Mouse (Mus musculus): ENCODE results near the gene Wdfy2.
A peak's percentile ranks its signal among the peaks of the same experiment; 100 is the strongest.

Wdfy2 gene

DNA sequence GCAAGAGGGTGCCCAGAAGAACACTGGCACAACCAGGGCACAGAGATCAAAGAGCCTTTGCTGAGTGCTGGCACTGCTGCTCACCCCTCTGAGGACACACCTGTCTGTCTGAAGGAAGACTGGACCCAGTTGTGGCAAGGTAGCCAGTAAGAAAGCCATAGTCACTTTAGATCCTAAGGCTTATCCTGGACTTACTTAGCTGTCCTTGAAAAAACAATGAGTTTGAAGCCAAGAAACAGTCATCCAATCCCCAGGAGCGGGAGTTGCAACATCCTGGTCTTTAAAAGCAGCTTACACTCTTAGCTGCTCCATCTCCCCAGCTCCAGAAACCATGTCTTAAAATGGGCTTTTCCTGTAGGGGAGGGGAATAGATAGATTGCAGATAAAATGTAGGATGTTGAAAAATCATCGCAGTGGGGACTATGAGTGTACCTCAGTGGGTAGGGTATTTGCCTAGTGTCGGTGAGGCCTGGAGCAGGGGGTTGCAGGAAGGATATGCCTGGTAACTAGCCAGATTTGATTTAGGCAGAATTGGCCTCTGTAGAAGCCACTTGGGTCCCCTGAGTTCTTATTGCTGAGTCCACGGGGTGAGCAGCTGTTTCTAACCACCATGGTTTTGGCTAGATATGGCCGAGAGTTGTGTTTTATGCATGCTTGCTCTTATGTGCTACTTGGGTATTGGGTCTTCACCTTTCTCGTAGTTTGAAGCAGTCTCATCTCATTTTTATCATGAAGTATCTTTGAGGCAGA lies 99.3 kb downstream of the Wdfy2 start:
- DNase-seq, result no peak

DNA sequence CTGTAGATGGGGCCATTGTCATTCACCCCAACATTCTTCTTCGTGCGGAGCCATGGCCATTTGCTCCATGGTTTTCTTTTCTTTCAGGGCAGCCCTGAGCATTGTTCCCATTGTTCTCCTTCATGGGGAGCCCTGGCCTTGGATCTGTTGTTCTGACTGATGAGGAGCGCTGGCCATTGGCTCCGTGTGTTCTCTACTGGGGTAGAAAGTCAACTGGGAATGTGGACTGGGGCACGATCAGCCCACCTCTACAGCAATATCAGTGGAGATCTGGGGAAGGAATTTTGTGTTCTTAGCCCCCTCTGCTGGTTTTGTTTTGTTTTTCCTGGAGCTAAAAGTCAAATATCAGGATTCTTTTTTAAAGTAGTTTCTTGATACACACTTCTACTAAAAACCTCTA lies 100.2 kb downstream of the Wdfy2 start:
- DNase-seq, result peak in 1 of 2 experiments; percentile 16

- peak in 1 of 2 experiments; percentile 19 for DNase-seq
Measured at GRCm38 (mm10) chr14:62939435-62939834, 102.0 kb downstream of the Wdfy2 start.

DNA sequence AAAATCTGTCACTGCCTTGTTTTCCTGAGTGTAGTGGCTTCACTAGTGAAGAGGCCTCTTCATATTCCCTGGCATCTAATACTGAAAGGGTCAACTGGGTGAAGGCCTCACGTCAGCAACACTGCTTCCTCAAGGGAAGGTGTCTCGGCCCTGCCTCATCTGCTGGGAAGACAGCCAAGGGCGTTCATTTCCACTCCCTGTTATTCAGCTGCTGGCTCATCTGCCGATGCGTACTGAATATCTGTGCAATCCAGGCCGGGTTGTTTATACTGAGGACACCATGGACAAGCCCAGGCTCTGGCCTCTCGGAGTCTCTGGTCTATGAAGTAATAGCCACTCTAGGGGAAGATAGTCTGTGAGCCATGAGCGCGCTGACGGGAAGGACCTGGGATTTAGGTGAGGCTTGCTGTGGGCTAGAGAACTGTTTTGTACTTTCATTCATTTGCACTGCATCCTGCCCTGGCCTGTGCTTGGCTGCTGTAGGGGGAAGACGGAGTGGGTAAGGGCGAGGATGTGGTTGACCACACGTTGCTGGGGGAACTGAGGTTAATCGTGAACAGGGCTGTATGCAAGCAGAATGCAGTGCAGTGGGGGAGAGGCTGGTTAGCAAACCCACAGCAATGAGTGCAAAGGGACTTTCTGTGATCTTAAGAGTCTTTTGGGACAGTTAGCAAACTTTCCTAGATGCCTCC lies 103.1 kb downstream of the Wdfy2 start:
- DNase-seq, result peak; percentile 79 to 83

DNA sequence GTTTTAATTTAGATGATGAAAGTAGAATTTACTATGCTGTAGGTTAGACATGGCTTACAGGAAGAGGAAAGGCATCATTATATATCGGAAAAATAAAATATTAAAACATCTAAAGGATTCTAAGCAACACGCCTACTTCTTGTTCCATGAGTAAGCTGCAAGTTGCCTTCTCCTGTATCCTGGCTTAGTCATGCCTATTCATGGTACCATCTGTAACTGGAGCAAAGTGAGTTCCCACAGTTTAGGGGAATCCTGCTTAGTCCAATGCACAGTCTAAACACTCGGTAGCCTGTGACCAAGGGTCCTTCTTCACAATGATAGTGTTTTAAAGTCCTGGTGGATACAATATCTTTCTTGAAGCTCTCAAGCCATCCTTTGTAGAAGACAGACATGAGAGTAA lies 109.3 kb downstream of the Wdfy2 start:
- no peak for DNase-seq

GRCm38 (mm10) chr14:62956091-62956490 lies 118.6 kb downstream of the Wdfy2 start:
- DNase-seq, result no peak

DNA sequence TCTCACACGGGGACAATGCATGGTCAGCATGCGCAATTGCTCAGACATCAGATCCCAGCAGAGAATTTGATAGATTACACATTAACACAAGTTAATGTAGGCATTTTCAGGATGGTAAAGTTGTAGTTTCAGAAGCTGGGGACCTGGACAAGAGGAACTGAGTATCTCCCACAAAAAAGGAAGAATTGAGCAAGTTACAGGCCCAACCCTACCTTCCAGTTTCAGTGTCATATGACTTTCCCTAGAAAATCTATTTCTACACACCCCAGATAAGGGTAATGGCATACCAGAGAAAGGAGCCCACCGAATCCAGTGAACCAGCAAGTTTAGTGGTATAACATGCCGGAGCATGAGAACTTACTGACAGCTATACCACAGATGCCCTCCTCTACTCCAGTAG lies 126.2 kb downstream of the Wdfy2 start:
- no peak for DNase-seq

- DNase-seq, result no peak
Measured at GRCm38 (mm10) chr14:62965342-62965741, 127.9 kb downstream of the Wdfy2 start.

DNA sequence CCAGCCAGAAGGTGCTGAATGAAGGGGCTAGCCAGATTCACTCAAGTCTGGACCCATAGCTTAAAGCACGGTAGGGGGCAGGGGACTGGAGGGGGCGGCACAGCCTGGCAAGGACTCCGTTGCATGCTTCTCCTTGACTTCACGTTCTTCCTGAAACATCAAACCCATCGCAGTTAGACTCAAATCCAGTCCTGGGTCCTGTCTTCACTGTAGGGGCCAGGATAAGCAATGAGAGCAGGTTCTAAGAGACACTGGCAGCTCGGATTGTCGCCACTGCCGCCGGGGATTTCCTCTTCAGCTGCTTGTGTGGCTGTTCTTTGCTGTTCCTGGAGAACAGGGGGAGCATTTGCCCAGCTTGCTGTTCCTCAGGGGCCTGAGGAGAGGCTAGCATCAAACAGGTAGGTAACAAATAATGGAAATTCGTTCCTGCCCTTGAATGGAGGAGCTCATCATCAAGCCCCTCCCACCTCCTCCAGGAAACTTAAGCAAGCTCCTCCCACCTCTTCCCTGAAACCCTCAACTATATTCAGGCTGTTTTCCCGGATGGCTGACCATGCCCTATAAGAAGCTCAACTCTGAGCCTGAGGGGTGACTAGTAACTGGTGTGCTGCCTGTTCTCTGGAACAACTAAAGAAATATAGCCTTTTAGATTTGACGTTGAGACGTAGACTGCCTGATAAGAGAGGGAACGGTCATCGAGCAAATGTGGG lies 128.5 kb downstream of the Wdfy2 start:
- peak in 1 of 2 experiments; percentile 23 for DNase-seq

DNA sequence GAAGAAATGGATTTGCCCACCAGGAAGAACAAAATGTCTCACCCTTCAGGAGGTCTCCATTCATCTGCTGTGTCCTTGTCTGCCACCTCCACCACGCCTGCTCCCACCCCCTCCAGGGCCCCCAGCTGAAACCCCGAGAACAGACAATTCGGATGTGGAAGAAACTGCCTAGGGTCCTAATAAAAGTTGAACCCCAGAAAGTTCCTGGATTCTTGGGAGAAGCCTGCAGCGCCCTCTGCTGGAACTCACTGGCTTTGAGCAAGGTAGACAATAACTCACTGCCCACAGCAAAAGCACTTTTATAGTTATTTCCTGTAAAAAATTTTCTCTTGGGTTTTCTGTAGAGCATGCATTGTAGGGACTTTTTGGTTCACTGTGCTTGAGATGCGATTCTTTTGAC lies 137.6 kb downstream of the Wdfy2 start:
- peak; percentile 56 to 86 for DNase-seq

DNA sequence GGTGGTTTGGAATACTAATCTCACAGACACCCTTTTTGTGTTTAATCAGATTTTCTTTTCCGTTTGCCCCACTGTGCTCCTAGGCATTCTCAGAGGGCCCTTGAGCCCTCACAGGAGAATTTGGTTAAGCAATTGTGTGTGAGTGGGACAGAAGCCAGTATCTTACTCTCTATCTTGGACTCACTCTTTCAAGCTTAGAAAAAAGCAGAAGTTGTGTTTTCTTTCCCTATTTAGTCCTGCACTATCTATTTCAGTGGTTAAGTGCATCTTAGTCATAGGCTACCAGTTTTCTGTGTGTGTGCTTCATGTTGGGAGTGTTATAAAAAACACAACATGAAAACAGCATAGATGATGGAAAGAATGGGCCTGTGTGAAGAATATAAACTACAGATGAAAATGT lies 142.3 kb downstream of the Wdfy2 start:
- DNase-seq, result no peak

DNA sequence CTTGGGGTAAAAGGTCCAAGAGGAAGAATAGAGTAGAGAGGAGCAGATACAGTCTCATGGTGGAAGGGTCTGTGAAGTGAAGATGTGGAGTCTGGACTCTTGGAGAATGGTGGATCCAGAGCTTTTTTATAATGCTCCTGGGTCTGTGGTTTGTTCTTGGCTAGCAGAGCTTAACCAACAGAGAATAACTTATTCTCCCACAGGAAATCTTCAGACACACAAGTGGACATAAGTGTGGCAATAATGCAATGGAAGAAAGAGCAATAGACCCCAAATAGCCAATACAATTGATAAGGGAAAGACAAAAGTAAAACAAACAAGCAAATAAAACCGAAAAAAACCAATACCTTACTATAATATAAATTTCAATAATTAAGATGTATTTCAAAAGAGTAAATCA lies 146.9 kb downstream of the Wdfy2 start, which contains the start of gene Defb48:
Gene Defb48, minus strand, starts transcription at position 101 of the 400 bp plus-strand sequence.
- no peak for DNase-seq

DNA sequence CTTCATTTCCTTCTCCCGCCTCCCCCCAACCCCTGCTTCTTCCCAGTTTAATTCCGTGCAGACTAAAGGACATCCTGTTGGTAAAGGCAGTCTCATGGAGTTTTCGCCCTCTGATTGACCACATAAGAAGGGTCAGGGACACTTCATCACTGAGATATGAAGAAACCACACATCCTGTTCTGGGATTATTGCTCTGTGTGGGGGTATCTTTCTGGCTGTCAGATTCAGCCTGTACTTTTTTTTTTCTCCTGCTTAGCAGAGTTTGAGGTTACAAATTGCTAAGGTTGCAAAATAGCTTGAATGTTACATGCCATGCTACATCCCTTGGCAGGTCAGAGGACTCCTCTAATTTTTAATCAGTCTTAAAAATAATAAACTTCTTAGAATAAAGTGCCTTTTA lies 153.8 kb downstream of the Wdfy2 start:
- DNase-seq, result no peak

- no peak for DNase-seq
Measured at GRCm38 (mm10) chr14:62991849-62992510, 154.5 kb downstream of the Wdfy2 start.

DNA sequence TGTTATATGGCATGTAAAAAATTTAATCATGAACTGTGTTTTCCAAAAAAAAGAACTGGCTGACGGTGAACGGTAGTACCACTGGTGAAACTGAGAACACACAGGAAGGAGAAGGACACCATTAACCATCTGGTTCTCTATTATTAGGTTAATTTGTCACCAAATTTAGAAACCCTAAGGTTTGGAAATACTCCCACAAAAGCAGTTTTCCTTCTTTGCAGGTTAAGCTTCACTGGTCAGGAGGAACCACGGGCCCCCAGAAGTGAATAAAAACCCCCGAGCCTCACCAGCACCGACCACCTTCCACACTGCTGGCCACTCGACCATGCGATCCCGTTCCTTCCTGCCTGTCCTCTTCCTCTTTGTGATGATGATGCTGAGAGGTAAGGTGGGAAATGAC lies 160.3 kb downstream of the Wdfy2 start, which contains the start of gene Defb47:
Gene Defb47, plus strand, starts transcription at position 301 of the 400 bp plus-strand sequence.
- DNase-seq, result no peak

DNA sequence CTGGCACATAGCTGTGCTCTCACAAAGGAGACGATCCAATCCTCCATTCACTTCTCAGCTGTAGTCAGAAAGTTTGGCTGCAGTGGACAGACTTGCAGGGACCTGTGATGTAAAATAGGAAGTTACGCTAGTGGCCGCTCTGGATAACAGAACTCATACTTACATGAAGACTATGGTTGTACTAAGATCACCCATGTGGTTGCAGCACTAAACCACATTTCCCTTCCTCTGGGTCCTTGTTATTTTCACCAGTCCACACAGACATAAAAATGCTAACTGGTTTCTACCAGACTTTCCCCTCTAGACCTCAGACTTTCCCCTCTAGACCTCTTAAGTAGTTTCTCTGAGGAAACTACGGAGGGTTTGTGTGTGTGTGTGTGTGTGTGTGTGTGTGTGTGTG lies 161.5 kb downstream of the Wdfy2 start:
- no peak for DNase-seq

DNA sequence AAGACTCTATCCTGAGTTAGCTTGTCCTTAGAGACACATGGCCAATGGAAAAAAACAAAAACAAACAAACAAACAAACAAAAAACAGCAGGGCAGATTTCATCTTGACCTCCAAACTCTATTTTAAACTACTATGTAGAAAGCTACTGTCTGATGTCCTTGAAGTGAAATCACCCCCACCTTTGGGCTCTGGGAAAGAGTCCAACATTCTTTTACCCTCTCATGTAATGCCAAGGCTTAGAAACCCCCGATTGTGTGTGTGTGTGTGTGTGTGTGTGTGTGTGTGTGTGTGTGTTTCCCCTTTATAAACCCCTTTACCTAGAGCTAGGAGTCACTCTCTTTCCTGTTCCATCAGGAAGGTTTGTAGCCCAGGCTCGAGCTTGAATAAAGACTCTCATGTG lies 165.1 kb downstream of the Wdfy2 start:
- no peak for DNase-seq
